In the genomic region with DNA sequence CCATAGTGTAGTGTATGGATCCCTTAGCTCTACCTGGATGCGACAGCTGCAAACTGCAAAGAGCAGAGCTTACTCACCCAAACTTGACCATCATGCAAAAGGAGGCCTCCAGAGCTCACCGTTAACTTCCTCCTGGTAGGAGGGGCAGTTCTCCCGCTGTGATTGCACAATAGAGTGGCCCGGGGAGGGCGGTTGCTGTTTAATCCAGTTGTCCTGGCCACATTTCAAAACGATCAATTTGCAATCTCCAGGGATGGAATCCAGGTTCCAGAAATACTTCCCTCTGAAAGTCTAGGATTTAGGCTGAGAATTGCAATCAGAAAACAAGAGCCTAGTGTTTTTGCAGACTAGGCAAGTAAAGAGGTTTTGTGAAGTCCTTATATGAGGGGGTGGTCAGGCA, we compare ENCODE assay signal across 9 mouse cellular contexts. TPM values are rescaled to one million over a fixed set of nuclear protein-coding genes. Genes with fewer than 3 reads are reported as not detected.
DNase-seq lines count a peak whose midpoint lies in the region; ATAC-seq lines count a peak whose summit lies in the region.
"Had no signal": no experiment of that assay in that cellular context is flagged by ENCODE, and none has a peak within 500 bp of the region (broad histone marks: within the 10 kb centered on the region; RNA-seq: fewer than 3 reads in every experiment).

No protein-coding gene starts in this region.

- no peak overlapping the region for H3K9ac ChIP-seq in limb, embryonic 12.5 days (replicated peaks)
- no peak overlapping the region for H3K9ac ChIP-seq in neural tube, embryonic 15.5 days (replicated peaks)

- DNase-seq in cerebellum, adult 8-10 months: peak; percentile 26
- no peak for DNase-seq in cerebellum, postnatal 25 days
- no peak for DNase-seq in limb, embryonic 10.5 days (ENCODE audit: low spot score)
- peak; percentile 41 to 57 for DNase-seq in kidney, postnatal 36 days
- DNase-seq in thymus, postnatal 36 days: no peak

- H3K4me1 ChIP-seq in limb, embryonic 12.5 days (replicated peaks): peaks cover 21% of the 10 kb centered on the region
- peaks cover 25% of the 10 kb centered on the region for H3K4me1 ChIP-seq in limb, embryonic 10.5 days
- peaks cover 11% of the 10 kb centered on the region for H3K4me1 ChIP-seq in neural tube, embryonic 15.5 days

- ATAC-seq in limb, embryonic 12.5 days (ENCODE audit: insufficient number of reproducible peaks, insufficient read depth, low FRiP score, low TSS enrichment, low read depth): no peak
- peak; percentile 73 for ATAC-seq in megakaryocyte, adult 5-6 weeks (ENCODE audit: poor library complexity, severe bottlenecking)
- no peak for ATAC-seq in neural tube, embryonic 15.5 days (ENCODE audit: low FRiP score)

- WGBS in limb, embryonic 12.5 days: 9% methylated on average over 6 of the region's 6 CpGs
- 10% methylated on average over 6 of the region's 6 CpGs for WGBS in limb, embryonic 10.5 days
- WGBS in neural tube, embryonic 15.5 days: 8% methylated on average over 6 of the region's 6 CpGs

- H3K4me3 ChIP-seq in limb, embryonic 12.5 days (replicated peaks): no peak overlapping the region
- H3K4me3 ChIP-seq in limb, embryonic 10.5 days: no peak overlapping the region
- H3K4me3 ChIP-seq in neural tube, embryonic 15.5 days (replicated peaks): no peak overlapping the region

- peaks cover 4% of the 10 kb centered on the region; the same call in 1 of the 2 replicates for H3K9me3 ChIP-seq in limb, embryonic 12.5 days
- no peaks in the 10 kb centered on the region for H3K9me3 ChIP-seq in limb, embryonic 10.5 days (replicated peaks)
- H3K9me3 ChIP-seq in neural tube, embryonic 15.5 days (replicated peaks): no peaks in the 10 kb centered on the region
- H3K9me3 ChIP-seq: megakaryocyte, embryonic 14.5 days had no signal

- 0 out of 2 replicates have a peak overlapping the region, but pooled peaks have one; percentile 94 for H3K4me2 ChIP-seq in limb, embryonic 12.5 days
- no peak overlapping the region for H3K4me2 ChIP-seq in neural tube, embryonic 15.5 days

- peaks cover 14% of the 10 kb centered on the region for H3K27me3 ChIP-seq in limb, embryonic 12.5 days
- peaks cover 25% of the 10 kb centered on the region; the same call in 1 of the 2 replicates for H3K27me3 ChIP-seq in limb, embryonic 10.5 days (ENCODE audit: low read depth, poor library complexity, severe bottlenecking)
- peaks cover 18% of the 10 kb centered on the region for H3K27me3 ChIP-seq in neural tube, embryonic 15.5 days (replicated peaks)

- no peak overlapping the region for H3K27ac ChIP-seq in limb, embryonic 12.5 days
- H3K27ac ChIP-seq in limb, embryonic 10.5 days: no peak overlapping the region
- H3K27ac ChIP-seq in neural tube, embryonic 15.5 days (replicated peaks): no peak overlapping the region

- H3K36me3 ChIP-seq in limb, embryonic 12.5 days: no peaks in the 10 kb centered on the region
- no peaks in the 10 kb centered on the region for H3K36me3 ChIP-seq in limb, embryonic 10.5 days
- no peaks in the 10 kb centered on the region for H3K36me3 ChIP-seq in neural tube, embryonic 15.5 days

RNA-seq across cellular contexts. Expression of a gene that starts 26.9 kb away (rescaled TPM):
- polyA plus RNA-seq in limb, embryonic 12.5 days (2016; fragmentation: Nextera tagmentation; extraction: Ambion mirVana): 0.34 TPM in 1 of 2 replicates, not detected in the other
- 0.06 TPM in 1 of 2 replicates, not detected in the other for polyA plus RNA-seq in limb, embryonic 10.5 days (2016; fragmentation: Nextera tagmentation; extraction: Ambion mirVana)
- total RNA-seq in megakaryocyte, adult 5-6 weeks (2015): not detected in 2 replicates
- total RNA-seq in megakaryocyte, adult 5-6 weeks (2017): not detected in 2 replicates
- polyA plus RNA-seq in neural tube, embryonic 15.5 days (2015; fragmentation: Nextera tagmentation; extraction: Ambion mirVana): 11.0 and 16.9 TPM in 2 replicates

RNA-seq across cellular contexts. Expression of a gene that starts 26.9 kb away (rescaled TPM):
- polyA plus RNA-seq in limb, embryonic 12.5 days (2016; fragmentation: Nextera tagmentation; extraction: Ambion mirVana): 1.0 and 1.1 TPM in 2 replicates
- 0.19 and 0.89 TPM in 2 replicates for polyA plus RNA-seq in limb, embryonic 10.5 days (2016; fragmentation: Nextera tagmentation; extraction: Ambion mirVana)
- 3.4 and 3.9 TPM in 2 replicates for total RNA-seq in megakaryocyte, adult 5-6 weeks (2015)
- total RNA-seq in megakaryocyte, adult 5-6 weeks (2017): 6.1 and 12.8 TPM in 2 replicates
- 0.69 and 2.0 TPM in 2 replicates for polyA plus RNA-seq in neural tube, embryonic 15.5 days (2015; fragmentation: Nextera tagmentation; extraction: Ambion mirVana)

Comparison
In these comparisons a context has a peak if more than half of its experiments do, and no peak if none do; other contexts are left out.
1. DNase-seq: peak in cerebellum, adult 8-10 months (single experiment) and kidney, postnatal 36 days (2 of 2); none in cerebellum, postnatal 25 days (0 of 2), limb, embryonic 10.5 days (single experiment) and thymus, postnatal 36 days (0 of 2).